Mouse (Mus musculus): ENCODE data around the gene Stard5.

Gene Stard5

DNA sequence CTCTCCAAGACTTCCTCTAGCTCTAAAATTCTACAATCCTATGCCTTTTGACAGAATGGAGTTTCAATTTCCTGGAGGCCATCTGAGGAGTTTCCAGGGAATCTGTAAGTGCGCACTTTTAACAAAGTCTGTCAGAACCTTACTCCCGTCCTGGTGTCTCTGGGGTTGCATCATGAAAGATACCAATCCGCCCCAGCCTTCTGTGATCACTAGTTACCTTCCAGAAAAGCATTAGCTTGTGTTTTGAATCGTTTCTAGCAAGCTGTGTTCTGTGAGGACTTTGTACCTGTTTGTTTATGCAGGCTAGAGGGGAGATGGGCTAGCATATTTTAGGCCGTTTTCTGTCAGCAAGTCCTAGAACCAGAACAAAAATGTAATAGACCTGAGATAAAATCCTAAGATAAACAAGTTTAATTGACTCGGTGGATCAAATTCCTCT is 942 bp downstream of the Stard5 start:
- in situ Hi-C loops (cut with MboI, MseI) = no loop called here

- in situ Hi-C loops (cut with MboI, MseI) = no loop called here
These were observed 2.1 kb downstream of the Stard5 start for GRCm38 (mm10) chr7:83633856-83634255.

GRCm38 (mm10) chr7:83635726-83636125 is 4.0 kb downstream of the Stard5 start:
- in situ Hi-C loops (cut with MboI, MseI) = no loop called here

DNA sequence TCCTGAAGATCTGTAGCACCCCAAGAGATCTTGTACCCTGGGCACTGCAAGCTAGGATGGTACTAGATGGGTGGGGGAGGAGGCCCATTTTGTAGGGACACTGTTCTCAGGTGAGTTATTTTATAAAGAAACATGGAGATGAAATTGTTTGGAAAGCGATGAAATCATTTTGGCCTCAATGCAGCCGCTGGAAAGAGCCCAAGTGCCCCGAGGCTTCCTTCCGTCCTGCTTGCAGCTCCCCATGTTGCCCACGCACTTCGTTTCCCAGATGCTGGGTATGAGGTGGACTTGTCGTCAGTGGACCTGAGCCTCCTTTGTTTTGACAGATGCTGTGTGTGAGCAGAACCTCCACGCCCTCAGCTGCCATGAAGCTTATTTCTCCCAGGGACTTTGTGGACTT is 4.7 kb downstream of the Stard5 start:
- in situ Hi-C loops (cut with MboI, MseI) = no loop called here

DNA sequence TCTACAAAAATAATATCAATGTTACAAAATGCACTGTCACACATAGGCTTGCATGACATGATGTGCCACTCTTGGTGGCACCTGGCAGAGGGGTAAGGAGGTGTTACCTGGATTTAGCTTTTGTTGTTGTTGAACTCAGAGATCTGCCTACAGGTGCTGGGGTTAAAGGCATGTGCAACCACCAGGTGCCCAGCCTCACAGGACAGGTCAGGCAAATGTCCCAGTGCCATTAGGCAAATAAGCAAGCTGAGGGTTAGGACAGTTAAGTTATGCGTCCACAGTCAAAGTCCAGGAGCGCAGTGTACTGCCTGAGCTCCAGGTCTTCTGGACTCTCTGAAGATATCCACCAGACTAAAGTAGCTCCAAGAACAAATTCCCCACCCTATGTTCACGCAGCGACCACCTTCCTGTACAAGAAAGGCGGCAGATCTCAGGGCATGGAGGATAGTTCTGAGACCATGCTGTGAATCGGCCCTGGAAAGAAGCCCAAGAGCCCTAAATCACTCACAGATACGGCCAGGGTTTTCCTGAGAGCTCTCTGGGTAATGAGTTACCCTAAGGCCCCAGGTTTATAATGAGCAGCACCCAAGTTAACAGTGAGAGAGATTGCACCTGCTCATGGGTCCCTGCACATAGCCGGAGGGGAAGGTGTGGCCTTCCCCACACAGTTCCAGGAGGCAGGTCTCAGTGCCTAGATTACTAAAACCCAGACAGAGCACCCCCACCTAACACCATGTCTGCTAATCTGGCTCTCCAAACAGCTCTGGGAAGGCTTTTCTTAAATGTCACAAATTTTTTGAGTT is 6.2 kb downstream of the Stard5 start:
- in situ Hi-C loops (cut with MboI, MseI) = no loop called here

- in situ Hi-C loops (cut with MboI, MseI) = no loop called here
These were observed 7.3 kb downstream of the Stard5 start for GRCm38 (mm10) chr7:83639084-83639483.

- in situ Hi-C loops (cut with MboI, MseI) = loop anchor here (5.0 to 10.0 kb wide), 2 partner anchors 378 to 776 kb away; partner anchors contain the start of gene Mex3b (in 2 of the 2)
These were observed 8.8 kb downstream of the Stard5 start for GRCm38 (mm10) chr7:83640581-83640980.

DNA sequence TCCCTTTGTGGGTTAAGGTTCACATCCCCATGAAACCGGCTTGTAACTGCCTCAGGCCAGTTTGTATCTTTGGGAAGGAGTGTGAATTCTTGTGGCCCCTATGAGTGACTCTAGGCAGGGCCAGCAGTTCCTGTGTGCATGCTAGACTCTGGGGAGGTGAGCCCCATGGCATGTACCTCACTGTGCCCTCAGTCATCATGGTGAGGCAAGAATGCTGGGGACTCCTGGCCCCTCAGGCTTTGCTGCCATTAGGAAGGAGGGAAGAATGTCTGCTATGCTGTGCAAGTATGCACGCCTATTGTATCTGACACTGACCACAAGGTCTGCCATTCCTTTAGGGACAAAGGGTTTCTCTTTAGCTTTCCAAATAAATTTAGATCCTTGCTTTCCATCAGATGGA is 9.4 kb downstream of the Stard5 start:
- in situ Hi-C loops (cut with MboI, MseI) = loop anchor here (5.0 to 10.0 kb wide), 2 partner anchors 379 to 776 kb away; partner anchors contain the start of gene Mex3b (in 2 of the 2)

- in situ Hi-C loops (cut with MboI, MseI) = loop anchor here (5.0 to 10.0 kb wide), 2 partner anchors 381 to 779 kb away; partner anchors contain the start of gene Mex3b (in 2 of the 2)
These were observed 11.8 kb downstream of the Stard5 start for GRCm38 (mm10) chr7:83643581-83643980.

DNA sequence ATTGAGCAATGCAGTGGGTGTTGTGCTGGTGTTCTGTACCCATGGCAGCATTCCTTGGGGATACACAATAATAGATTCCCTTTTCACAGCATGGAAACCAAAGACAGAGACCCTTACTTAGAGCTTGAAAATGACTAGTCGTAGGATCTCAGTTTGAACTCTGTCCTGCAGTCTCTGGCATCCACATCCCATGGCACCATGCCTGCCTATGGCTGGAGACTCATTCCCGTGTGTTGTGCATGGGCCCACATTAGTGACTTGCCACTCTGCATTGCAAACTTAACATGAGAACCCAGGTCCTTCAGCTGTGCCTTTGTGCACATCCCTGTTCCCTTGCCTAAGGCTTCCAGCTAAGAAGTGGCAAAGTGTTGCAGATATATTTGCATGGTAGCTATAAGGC is 13.0 kb downstream of the Stard5 start:
- in situ Hi-C loops (cut with MboI, MseI) = loop anchor here (5.0 to 10.0 kb wide), 3 partner anchors 77 to 780 kb away; partner anchors contain the start of gene Mex3b (in 2 of the 2)

DNA sequence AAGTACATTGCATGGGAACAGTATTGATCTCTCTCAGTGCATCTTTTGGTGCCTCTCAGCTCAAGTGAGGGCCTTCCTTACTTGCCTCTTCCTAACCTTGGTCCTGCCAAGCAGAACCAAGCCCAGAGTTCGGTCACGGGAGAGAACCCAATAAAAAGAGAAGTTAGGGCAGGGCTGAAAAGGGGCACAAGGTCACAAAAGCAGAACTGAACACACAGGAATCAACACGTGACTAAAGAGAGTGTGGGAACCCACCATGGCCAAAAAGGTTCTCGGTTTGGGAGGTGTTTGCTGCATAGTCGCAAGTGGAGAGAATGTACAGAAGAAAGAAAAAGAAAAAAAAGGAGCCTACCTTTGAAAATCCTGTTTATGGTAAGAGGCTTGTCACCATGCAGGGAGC is 13.7 kb downstream of the Stard5 start:
- in situ Hi-C loops (cut with MboI, MseI) = loop anchor here (5.0 to 10.0 kb wide), 2 partner anchors 78 to 781 kb away; partner anchors contain the start of gene Mex3b (in 2 of the 2)

DNA sequence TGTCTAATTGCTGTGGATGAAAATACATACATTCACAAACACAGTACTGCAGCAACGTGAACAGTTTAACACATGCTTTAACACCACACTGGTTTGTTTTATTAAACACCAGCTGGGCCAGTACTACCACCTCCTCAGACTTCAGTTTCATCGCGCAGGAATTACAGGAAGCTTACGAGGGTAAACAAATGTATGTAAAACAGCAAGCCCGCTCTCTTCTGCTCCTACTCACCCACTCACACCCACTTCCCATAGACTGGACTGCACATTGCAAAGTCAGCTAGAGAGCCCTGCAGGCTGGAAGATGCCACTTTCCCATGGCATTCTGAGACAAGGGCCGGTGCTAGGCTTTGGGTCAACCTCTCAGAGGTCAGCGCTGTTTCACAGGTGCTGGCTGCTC is 17.0 kb downstream of the Stard5 start:
- in situ Hi-C loops (cut with MboI, MseI) = loop anchor here (5.0 to 10.0 kb wide), 2 partner anchors 82 to 784 kb away; partner anchors contain the start of gene Mex3b (in 2 of the 2)

DNA sequence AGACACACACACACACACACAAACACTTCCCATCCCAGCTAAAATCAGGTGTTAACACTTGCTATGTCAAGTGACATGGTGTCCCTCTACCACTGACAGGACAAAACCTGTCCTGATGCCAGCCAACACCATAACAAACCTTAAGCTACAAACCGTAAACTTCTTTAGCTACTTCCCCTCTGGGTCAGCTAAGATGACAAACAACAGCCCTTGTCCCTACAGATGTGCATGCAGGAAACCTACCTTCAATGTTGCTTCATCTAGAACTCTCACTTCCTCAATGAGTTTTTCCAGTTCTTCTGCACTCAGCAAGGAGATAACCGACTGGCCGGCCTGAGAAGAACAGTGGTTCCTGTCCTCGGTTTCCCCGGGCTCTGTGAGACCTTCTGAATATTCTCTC is 18.9 kb downstream of the Stard5 start:
- in situ Hi-C loops (cut with MboI, MseI) = loop anchor here (5.0 to 10.0 kb wide), 4 partner anchors 242 to 1044 kb away; partner anchors contain the start of gene Abhd17c (in 1 of the 2)

DNA sequence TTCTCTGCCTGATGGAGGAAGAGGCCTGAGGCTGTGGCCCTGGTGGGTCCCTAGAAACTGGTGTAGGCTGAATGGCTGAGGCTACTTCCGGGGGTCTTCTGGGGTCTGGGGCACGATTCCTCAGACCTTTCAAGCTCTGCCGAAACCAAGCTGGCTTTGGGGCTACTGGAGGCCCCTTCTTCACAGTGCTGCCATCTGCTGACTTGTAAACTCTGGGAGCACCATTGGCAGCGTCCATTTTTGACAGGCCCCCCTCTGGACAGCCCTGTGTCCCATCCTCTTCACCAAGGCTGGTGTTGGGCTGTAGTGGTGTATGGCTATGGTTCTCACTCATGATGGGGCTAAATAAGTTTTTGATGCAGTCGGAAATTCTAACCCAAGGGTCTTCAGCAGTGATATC is 20.7 kb downstream of the Stard5 start:
- in situ Hi-C loops (cut with MboI, MseI) = loop anchor here (5.0 to 10.0 kb wide), 4 partner anchors 240 to 1042 kb away; partner anchors contain the start of gene Abhd17c (in 1 of the 2)

DNA sequence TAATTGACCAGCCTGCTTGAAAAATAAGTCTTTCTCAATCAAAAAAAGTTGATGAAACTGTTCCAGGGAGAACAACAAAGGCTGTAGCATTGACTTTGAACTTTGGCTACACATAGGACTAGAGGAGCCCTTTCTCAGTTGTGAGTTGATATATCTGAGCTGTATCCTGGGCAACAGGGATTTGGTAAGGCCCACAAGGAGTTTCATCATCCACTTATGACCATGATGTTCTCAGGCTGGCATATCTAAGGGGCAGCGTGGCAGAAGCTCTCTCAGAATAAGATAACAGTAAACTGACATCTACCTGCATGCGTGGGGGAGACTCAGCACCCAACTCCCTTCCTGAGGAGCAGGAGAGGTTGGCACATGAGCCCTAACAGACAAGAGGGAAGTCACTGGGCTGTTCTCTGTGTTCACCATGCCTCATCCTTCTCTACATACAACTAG is 21.9 kb downstream of the Stard5 start:
- in situ Hi-C loops (cut with MboI, MseI) = loop anchor here (5.0 to 10.0 kb wide), 4 partner anchors 239 to 1041 kb away; partner anchors contain the start of gene Abhd17c (in 1 of the 2)

DNA sequence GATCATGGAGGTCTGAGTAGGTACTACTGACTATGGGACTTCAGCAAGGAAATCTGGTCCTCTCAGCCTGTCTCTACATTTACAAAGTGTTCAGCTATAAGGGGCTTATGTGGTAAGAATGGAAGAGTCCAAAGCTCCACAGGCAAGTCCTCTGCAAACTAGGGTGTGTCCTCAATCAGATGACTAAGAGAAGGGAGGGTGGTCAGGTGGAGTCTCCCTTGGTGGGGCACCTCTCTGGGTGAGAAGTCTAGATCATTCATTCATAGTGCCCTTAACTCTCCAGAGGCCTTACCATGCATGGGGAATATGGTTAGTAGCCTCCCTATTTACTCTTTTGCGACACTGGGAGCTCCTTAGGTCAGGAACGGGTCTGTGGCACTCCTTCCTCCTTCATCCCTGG is 22.4 kb downstream of the Stard5 start:
- in situ Hi-C loops (cut with MboI, MseI) = loop anchor here (5.0 to 10.0 kb wide), 4 partner anchors 238 to 1041 kb away; partner anchors contain the start of gene Abhd17c (in 1 of the 2)

- in situ Hi-C loops (cut with MboI, MseI) = loop anchor here (5.0 to 10.0 kb wide), 4 partner anchors 237 to 1040 kb away; partner anchors contain the start of gene Abhd17c (in 1 of the 2)
These were observed 23.3 kb downstream of the Stard5 start for GRCm38 (mm10) chr7:83654938-83655630.

GRCm38 (mm10) chr7:83658716-83659115 is 27.0 kb downstream of the Stard5 start:
- in situ Hi-C loops (cut with MboI, MseI) = loop anchor here in 1 of 2 experiments (10.0 kb wide), 2 partner anchors 496 to 1036 kb away; partner anchors contain the start of gene Abhd17c

- in situ Hi-C loops (cut with MboI, MseI) = loop anchor here in 1 of 2 experiments (10.0 kb wide), 2 partner anchors 495 to 1035 kb away; partner anchors contain the start of gene Abhd17c
These were observed 27.7 kb downstream of the Stard5 start for GRCm38 (mm10) chr7:83659159-83660065.

GRCm38 (mm10) chr7:83660273-83660691 is 28.5 kb downstream of the Stard5 start:
- in situ Hi-C loops (cut with MboI, MseI) = no loop called here

Data from T-helper 17 cell (primary cell).